Mouse (Mus musculus) liver, embryonic 14.5 days (tissue): Measurements from ENCODE around the gene Pcp4l1.

Experiments
- CTCF ChIP-seq: IDR thresholded peaks from 2 replicates; pipeline ENCODE4 v1.5.1; 2016; ENCODE audit warnings: antibody characterized with exemption, low read depth, control low read depth
- EP300 ChIP-seq: IDR thresholded peaks from 2 replicates; pipeline ENCODE4 v1.6.1; 2016; ENCODE audit warnings: antibody characterized with exemption, low read depth

- TF ChIP-seq CTCF: no peak
- no peak for TF ChIP-seq EP300
Measured at GRCm38 (mm10) chr1:171230215-171230614, 34.1 kb upstream of the Pcp4l1 start.
